In the genomic region with DNA sequence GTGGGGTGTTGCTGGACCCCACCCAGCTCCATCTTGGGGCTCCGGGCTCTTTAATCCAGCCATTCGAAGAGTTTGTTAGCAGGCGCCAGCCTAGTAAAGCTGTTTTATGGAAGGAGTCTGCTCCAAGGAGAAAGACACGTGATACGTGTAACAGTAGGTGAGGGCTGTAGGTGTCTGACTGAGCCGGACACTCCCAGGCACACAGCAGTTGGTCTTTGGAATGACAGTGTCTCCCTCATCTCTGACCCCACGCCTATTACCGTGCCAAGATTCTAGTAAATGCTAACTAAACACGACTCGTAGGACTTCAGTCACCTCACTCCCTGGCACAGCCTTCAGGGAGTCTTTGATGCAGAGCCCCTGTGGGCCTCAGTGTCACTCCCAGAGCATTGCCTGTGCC, we compare ENCODE assay signal across 25 mouse cellular contexts. TPM values are rescaled to one million over a fixed set of nuclear protein-coding genes. Genes with fewer than 3 reads are reported as not detected.
DNase-seq lines count a peak whose midpoint lies in the region; ATAC-seq and TF ChIP-seq lines count a peak whose summit lies in the region.
"Had no signal": no experiment of that assay in that cellular context is flagged by ENCODE, and none has a peak within 500 bp of the region (broad histone marks: within the 10 kb centered on the region; RNA-seq: fewer than 3 reads in every experiment).

No protein-coding gene starts in this region.

- no peaks in the 10 kb centered on the region for H3K9me3 ChIP-seq in kidney, embryonic 16.5 days (ENCODE audit: low read length)
- H3K9me3 ChIP-seq in midbrain, embryonic 13.5 days: no peaks in the 10 kb centered on the region
- H3K9me3 ChIP-seq in midbrain, embryonic 14.5 days (ENCODE audit: control insufficient read depth, low read length): no peaks in the 10 kb centered on the region
- H3K9me3 ChIP-seq: forebrain, embryonic 10.5 days; lung, embryonic 15.5 days; megakaryocyte, embryonic 14.5 days; neural tube, embryonic 15.5 days had no signal

- no peak for TF ChIP-seq POLR2A in kidney, adult 2 months (IDR thresholded peaks at IDR 0.05; ENCODE audit: low read depth, low read length)

- peaks cover 11% of the 10 kb centered on the region for H3K4me1 ChIP-seq in kidney, adult 2 months (ENCODE audit: control insufficient read depth, insufficient read depth, low read length)
- peaks cover 19% of the 10 kb centered on the region for H3K4me1 ChIP-seq in kidney, embryonic 16.5 days (ENCODE audit: insufficient read depth, low read length)
- H3K4me1 ChIP-seq in midbrain, embryonic 13.5 days (replicated peaks): peaks cover 19% of the 10 kb centered on the region
- H3K4me1 ChIP-seq in midbrain, embryonic 14.5 days (ENCODE audit: control insufficient read depth, insufficient read depth, low read length): peaks cover 16% of the 10 kb centered on the region

- TF ChIP-seq CTCF in kidney, adult 2 months (conservative IDR thresholded peaks at IDR 0.05; ENCODE audit: insufficient read depth, insufficient read length, low read depth, low read length): no peak

- H3K4me2 ChIP-seq in kidney, embryonic 16.5 days (replicated peaks; ENCODE audit: low read depth, low read length): no peak overlapping the region
- H3K4me2 ChIP-seq in midbrain, embryonic 13.5 days (replicated peaks): no peak overlapping the region
- H3K4me2 ChIP-seq in midbrain, embryonic 14.5 days (ENCODE audit: low read length): no peak overlapping the region
- H3K4me2 ChIP-seq: hindbrain, embryonic 14.5 days; lung, embryonic 15.5 days; neural tube, embryonic 15.5 days had no signal

- peak; percentile 84 for DNase-seq in kidney, adult 2 months
- no peak for DNase-seq in midbrain, embryonic 14.5 days
- peak; percentile 59 to 80 for DNase-seq in kidney, postnatal 25 days
- DNase-seq in right cerebral cortex, postnatal 4 days: no peak
- no peak for DNase-seq in adrenal gland, postnatal 25 days
- DNase-seq: adrenal gland, postnatal 36 days; cerebellum, adult 9-10 months; heart, postnatal 4 days; left cerebral cortex, postnatal 4 days; lung, postnatal 36 days; right cerebral cortex, adult 18-20 months; thymus, adult 2 months; thymus, postnatal 4 days had no signal

- H3K36me3 ChIP-seq in kidney, adult 2 months (ENCODE audit: control insufficient read depth, insufficient read depth, low read length): no peaks in the 10 kb centered on the region
- H3K36me3 ChIP-seq in kidney, embryonic 16.5 days (ENCODE audit: insufficient read depth, low read length): no peaks in the 10 kb centered on the region
- no peaks in the 10 kb centered on the region for H3K36me3 ChIP-seq in midbrain, embryonic 13.5 days
- H3K36me3 ChIP-seq in midbrain, embryonic 14.5 days (ENCODE audit: control insufficient read depth, insufficient read depth, low read length): no peaks in the 10 kb centered on the region
- H3K36me3 ChIP-seq: forebrain, embryonic 10.5 days; lung, embryonic 15.5 days; neural tube, embryonic 15.5 days had no signal

- no peak overlapping the region for H3K4me3 ChIP-seq in kidney, adult 2 months (ENCODE audit: insufficient read depth, low read depth, low read length)
- no peak overlapping the region for H3K4me3 ChIP-seq in kidney, embryonic 16.5 days (ENCODE audit: low read length)
- H3K4me3 ChIP-seq in midbrain, embryonic 13.5 days (replicated peaks): no peak overlapping the region
- H3K4me3 ChIP-seq in midbrain, embryonic 14.5 days (replicated peaks; ENCODE audit: low read depth, low read length): no peak overlapping the region
- H3K4me3 ChIP-seq: forebrain, embryonic 10.5 days; left cerebral cortex, adult 2 months; lung, embryonic 15.5 days; megakaryocyte, embryonic 14.5 days; neural tube, embryonic 15.5 days had no signal

- H3K27me3 ChIP-seq in kidney, adult 2 months (replicated peaks; ENCODE audit: control insufficient read depth, insufficient read depth, low read length): no peaks in the 10 kb centered on the region
- no peaks in the 10 kb centered on the region for H3K27me3 ChIP-seq in kidney, embryonic 16.5 days (ENCODE audit: insufficient read depth, low read length)
- H3K27me3 ChIP-seq in midbrain, embryonic 13.5 days: no peaks in the 10 kb centered on the region
- no peaks in the 10 kb centered on the region for H3K27me3 ChIP-seq in midbrain, embryonic 14.5 days (ENCODE audit: control insufficient read depth, insufficient read depth, low read length)
- H3K27me3 ChIP-seq: lung, embryonic 15.5 days; neural tube, embryonic 15.5 days had no signal

- H3K27ac ChIP-seq in kidney, adult 2 months (ENCODE audit: insufficient read depth, low read depth, low read length): no peak overlapping the region; the same call in 1 of the 2 replicates
- H3K27ac ChIP-seq in kidney, embryonic 16.5 days (ENCODE audit: low read length): no peak overlapping the region
- H3K27ac ChIP-seq in midbrain, embryonic 13.5 days: no peak overlapping the region
- H3K27ac ChIP-seq in midbrain, embryonic 14.5 days (replicated peaks; ENCODE audit: low read depth, low read length): no peak overlapping the region
- H3K27ac ChIP-seq: forebrain, embryonic 10.5 days; hindbrain, embryonic 14.5 days; left cerebral cortex, adult 2 months; liver, embryonic 14.5 days; lung, embryonic 15.5 days; neural tube, embryonic 15.5 days; stomach, postnatal 0 days had no signal

- WGBS in kidney, adult 2 months: 57% methylated on average over 10 of the region's 10 CpGs
- WGBS in kidney, embryonic 16.5 days: 63% methylated on average over 10 of the region's 10 CpGs
- 86% methylated on average over 10 of the region's 10 CpGs for WGBS in midbrain, embryonic 13.5 days
- WGBS in midbrain, embryonic 14.5 days: 86% methylated on average over 10 of the region's 10 CpGs

- H3K9ac ChIP-seq in kidney, embryonic 16.5 days (replicated peaks; ENCODE audit: low read length): no peak overlapping the region
- 0 out of 2 replicates have a peak overlapping the region, but pooled peaks have one; percentile 6 for H3K9ac ChIP-seq in midbrain, embryonic 13.5 days (replicated peaks)
- no peak overlapping the region for H3K9ac ChIP-seq in midbrain, embryonic 14.5 days (replicated peaks; ENCODE audit: low read length)
- H3K9ac ChIP-seq: hindbrain, embryonic 14.5 days; liver, embryonic 14.5 days; lung, embryonic 15.5 days; neural tube, embryonic 15.5 days had no signal

- ATAC-seq in kidney, embryonic 16.5 days (ENCODE audit: low FRiP score, low TSS enrichment): no peak
- ATAC-seq in midbrain, embryonic 13.5 days: no peak
- ATAC-seq in midbrain, embryonic 14.5 days (ENCODE audit: low FRiP score, low TSS enrichment): no peak
- ATAC-seq: forebrain, embryonic 16.5 days; inflammation-experienced regulatory T-cells, adult 6 months had no signal

RNA-seq across cellular contexts. Expression of gene Sun2, which starts 3.0 kb away (rescaled TPM):
- 31.5 and 31.9 TPM in 2 replicates for polyA plus RNA-seq in kidney, adult 2 months (2012; rRNA removed)
- polyA plus RNA-seq in kidney, embryonic 16.5 days (2015; fragmentation: Nextera tagmentation; extraction: Ambion mirVana): 5.7 and 5.8 TPM in 2 replicates
- polyA plus RNA-seq in midbrain, embryonic 13.5 days (2015; fragmentation: Nextera tagmentation; extraction: Ambion mirVana): 8.4 and 8.5 TPM in 2 replicates
- polyA plus RNA-seq in midbrain, embryonic 14.5 days (2014; fragmentation: Nextera tagmentation; extraction: Ambion mirVana): 7.2 and 7.8 TPM in 2 replicates
- 44.0 and 50.9 TPM in 2 replicates for total RNA-seq in adrenal gland, postnatal 25 days (2021)

RNA-seq across cellular contexts. Expression of gene Dnal4, which starts 32.3 kb away (rescaled TPM):
- polyA plus RNA-seq in kidney, adult 2 months (2012; rRNA removed): 54.3 and 57.8 TPM in 2 replicates
- 71.7 and 74.0 TPM in 2 replicates for polyA plus RNA-seq in kidney, embryonic 16.5 days (2015; fragmentation: Nextera tagmentation; extraction: Ambion mirVana)
- 84.8 and 91.6 TPM in 2 replicates for polyA plus RNA-seq in midbrain, embryonic 13.5 days (2015; fragmentation: Nextera tagmentation; extraction: Ambion mirVana)
- polyA plus RNA-seq in midbrain, embryonic 14.5 days (2014; fragmentation: Nextera tagmentation; extraction: Ambion mirVana): 77.8 and 83.8 TPM in 2 replicates
- 17.7 and 23.1 TPM in 2 replicates for total RNA-seq in adrenal gland, postnatal 25 days (2021)

RNA-seq across cellular contexts. Expression of gene Gtpbp1, which starts 54.7 kb away (rescaled TPM):
- polyA plus RNA-seq in kidney, adult 2 months (2012; rRNA removed): 29.9 and 35.3 TPM in 2 replicates
- polyA plus RNA-seq in kidney, embryonic 16.5 days (2015; fragmentation: Nextera tagmentation; extraction: Ambion mirVana): 32.7 and 36.6 TPM in 2 replicates
- polyA plus RNA-seq in midbrain, embryonic 13.5 days (2015; fragmentation: Nextera tagmentation; extraction: Ambion mirVana): 42.6 and 49.1 TPM in 2 replicates
- 42.5 and 49.5 TPM in 2 replicates for polyA plus RNA-seq in midbrain, embryonic 14.5 days (2014; fragmentation: Nextera tagmentation; extraction: Ambion mirVana)
- 30.1 and 34.7 TPM in 2 replicates for total RNA-seq in adrenal gland, postnatal 25 days (2021)

RNA-seq across cellular contexts. Expression of gene Josd1, which starts 57.6 kb away (rescaled TPM):
- 19.5 and 19.9 TPM in 2 replicates for polyA plus RNA-seq in kidney, adult 2 months (2012; rRNA removed)
- 18.2 and 19.6 TPM in 2 replicates for polyA plus RNA-seq in kidney, embryonic 16.5 days (2015; fragmentation: Nextera tagmentation; extraction: Ambion mirVana)
- polyA plus RNA-seq in midbrain, embryonic 13.5 days (2015; fragmentation: Nextera tagmentation; extraction: Ambion mirVana): 18.4 and 20.6 TPM in 2 replicates
- 16.2 and 23.9 TPM in 2 replicates for polyA plus RNA-seq in midbrain, embryonic 14.5 days (2014; fragmentation: Nextera tagmentation; extraction: Ambion mirVana)
- 26.8 and 27.9 TPM in 2 replicates for total RNA-seq in adrenal gland, postnatal 25 days (2021)

RNA-seq across cellular contexts. Expression of gene Nptxr, which starts 59.3 kb away (rescaled TPM):
- 2.0 and 2.1 TPM in 2 replicates for polyA plus RNA-seq in kidney, adult 2 months (2012; rRNA removed)
- 1.7 and 1.9 TPM in 2 replicates for polyA plus RNA-seq in kidney, embryonic 16.5 days (2015; fragmentation: Nextera tagmentation; extraction: Ambion mirVana)
- polyA plus RNA-seq in midbrain, embryonic 13.5 days (2015; fragmentation: Nextera tagmentation; extraction: Ambion mirVana): 18.1 and 18.6 TPM in 2 replicates
- 17.8 and 42.5 TPM in 2 replicates for polyA plus RNA-seq in midbrain, embryonic 14.5 days (2014; fragmentation: Nextera tagmentation; extraction: Ambion mirVana)
- 4.6 and 6.8 TPM in 2 replicates for total RNA-seq in adrenal gland, postnatal 25 days (2021)

Comparison
In these comparisons a context has a peak if more than half of its experiments do, and no peak if none do; other contexts are left out.
1. DNase-seq: peak in kidney, adult 2 months (single experiment) and kidney, postnatal 25 days (2 of 2); none in midbrain, embryonic 14.5 days (single experiment), right cerebral cortex, postnatal 4 days (single experiment) and adrenal gland, postnatal 25 days (single experiment).